21 mouse cellular contexts compared by ENCODE assay signal in genomic region chr11:51586411-51586810, GRCm38 (mm10). TPM values are rescaled to one million over a fixed set of nuclear protein-coding genes. Genes with fewer than 3 reads are reported as not detected.
DNase-seq lines count a peak whose midpoint lies in the region; ATAC-seq and TF ChIP-seq lines count a peak whose summit lies in the region.
"Had no signal": no experiment of that assay in that cellular context is flagged by ENCODE, and none has a peak within 500 bp of the region (broad histone marks: within the 10 kb centered on the region; RNA-seq: fewer than 3 reads in every experiment).

No protein-coding gene starts in this region.

- H3K79me2 ChIP-seq in C2C12 (ENCODE audit: control insufficient read depth, insufficient read depth): peaks cover 39% of the 10 kb centered on the region

- no peak for TF ChIP-seq CTCF in C2C12 (IDR thresholded peaks at IDR 0.05; ENCODE audit: control insufficient read depth, insufficient read depth, insufficient read length)
- TF ChIP-seq CTCF in intestine, postnatal 0 days (IDR thresholded peaks at IDR 0.05; ENCODE audit: low read depth): no peak

- peak overlapping the region; percentile 80; the same call in 1 of the 2 replicates for H3K4me2 ChIP-seq in kidney, embryonic 15.5 days
- H3K4me2 ChIP-seq in intestine, postnatal 0 days (replicated peaks; ENCODE audit: low read depth): no peak overlapping the region

- H3K27ac ChIP-seq in kidney, embryonic 15.5 days: 0 out of 2 replicates have a peak overlapping the region, but pooled peaks have one; percentile 97
- peak overlapping the region; percentile 15; the same call in 1 of the 2 replicates for H3K27ac ChIP-seq in intestine, postnatal 0 days (ENCODE audit: low read depth, low read length)
- H3K27ac ChIP-seq: embryonic facial prominence, embryonic 15.5 days; macrophage had no signal

- H3K79me3 ChIP-seq in C2C12 (ENCODE audit: low read depth): peaks cover 11% of the 10 kb centered on the region

- H3K27me3 ChIP-seq in erythroblast, embryonic 14.5 days (ENCODE audit: control insufficient read depth): no peaks in the 10 kb centered on the region
- no peaks in the 10 kb centered on the region for H3K27me3 ChIP-seq in kidney, embryonic 15.5 days
- H3K27me3 ChIP-seq in C2C12 (ENCODE audit: control insufficient read depth, insufficient read depth, insufficient read length): no peaks in the 10 kb centered on the region
- H3K27me3 ChIP-seq in intestine, postnatal 0 days (replicated peaks; ENCODE audit: control insufficient read depth, insufficient read depth, low read length): no peaks in the 10 kb centered on the region
- H3K27me3 ChIP-seq: embryonic facial prominence, embryonic 15.5 days; hindbrain, embryonic 13.5 days; Patski had no signal

- H3K9ac ChIP-seq in kidney, embryonic 15.5 days: no peak overlapping the region
- H3K9ac ChIP-seq in intestine, postnatal 0 days (ENCODE audit: low read depth, low read length): no peak overlapping the region
- H3K9ac ChIP-seq: embryonic facial prominence, embryonic 15.5 days; hindbrain, embryonic 13.5 days had no signal

- H3K4me3 ChIP-seq in erythroblast, embryonic 14.5 days (replicated peaks): peak overlapping the region; percentile 3
- H3K4me3 ChIP-seq in kidney, embryonic 15.5 days (replicated peaks): no peak overlapping the region
- no peak overlapping the region for H3K4me3 ChIP-seq in C2C12 (ENCODE audit: insufficient read depth, poor library complexity, severe bottlenecking)
- no peak overlapping the region for H3K4me3 ChIP-seq in intestine, postnatal 0 days (ENCODE audit: low read depth, low read length)

- DNase-seq in kidney, postnatal 25 days: no peak
- no peak for DNase-seq in layer of hippocampus, postnatal 36 days
- DNase-seq in urinary bladder, postnatal 10 days (ENCODE audit: low spot score): no peak
- DNase-seq: adrenal gland, postnatal 25 days; cerebellum, adult 8-10 months; embryo, embryonic 11 days; gastrocnemius, postnatal 14 days; left cerebral cortex, postnatal 4 days; lung, embryonic 14.5 days; midbrain, embryonic 14.5 days; thymus, adult 2 months had no signal

- WGBS in kidney, embryonic 15.5 days: 92% methylated on average over 13 of the region's 13 CpGs
- WGBS in intestine, postnatal 0 days: 86% methylated on average over 13 of the region's 13 CpGs

- H3ac ChIP-seq in C2C12 (ENCODE audit: control insufficient read depth, insufficient read length, low read depth): peak overlapping the region; percentile 28

- no peak for ATAC-seq in erythroblast, adult 5-6 weeks (replicated peaks; ENCODE audit: low FRiP score, poor library complexity, severe bottlenecking)
- no peak for ATAC-seq in kidney, embryonic 15.5 days (replicated peaks; ENCODE audit: low FRiP score)
- no peak for ATAC-seq in intestine, postnatal 0 days
- ATAC-seq: activated CD4-positive, CD25-positive, alpha-beta regulatory T cell, adult 4 months; Patski had no signal

- H3K9me3 ChIP-seq in erythroblast, embryonic 14.5 days (ENCODE audit: control insufficient read depth, low read length): no peaks in the 10 kb centered on the region
- no peaks in the 10 kb centered on the region for H3K9me3 ChIP-seq in kidney, embryonic 15.5 days (replicated peaks)
- H3K9me3 ChIP-seq in intestine, postnatal 0 days (ENCODE audit: control insufficient read depth): no peaks in the 10 kb centered on the region
- H3K9me3 ChIP-seq: embryonic facial prominence, embryonic 15.5 days; hindbrain, embryonic 13.5 days had no signal

- H3K4me1 ChIP-seq in erythroblast, embryonic 14.5 days (ENCODE audit: control insufficient read depth): peaks cover 49% of the 10 kb centered on the region
- H3K4me1 ChIP-seq in kidney, embryonic 15.5 days: peaks cover 35% of the 10 kb centered on the region
- H3K4me1 ChIP-seq in intestine, postnatal 0 days (replicated peaks; ENCODE audit: control insufficient read depth, insufficient read depth, low read length): peaks cover 5% of the 10 kb centered on the region; the same call in 1 of the 2 replicates

- peaks cover 59% of the 10 kb centered on the region for H3K36me3 ChIP-seq in erythroblast, embryonic 14.5 days (ENCODE audit: control insufficient read depth)
- peaks cover 57% of the 10 kb centered on the region for H3K36me3 ChIP-seq in kidney, embryonic 15.5 days
- H3K36me3 ChIP-seq in C2C12 (ENCODE audit: control insufficient read depth, insufficient read depth): peaks cover 49% of the 10 kb centered on the region
- peaks cover 30% of the 10 kb centered on the region for H3K36me3 ChIP-seq in intestine, postnatal 0 days (ENCODE audit: control insufficient read depth, insufficient read depth)

TF ChIP-seq in C2C12, 6 proteins besides CTCF, POLR2A, EP300 and RAD21:
- TF ChIP-seq CEBPB (IDR thresholded peaks at IDR 0.05; ENCODE audit: low read depth) (no peak), MYOD1 (IDR thresholded peaks at IDR 0.05; ENCODE audit: control insufficient read depth, insufficient read length, low read depth) (no peak), MYOG (IDR thresholded peaks at IDR 0.05; ENCODE audit: control insufficient read depth, extremely low read depth, insufficient read length) (no peak), MAX (IDR thresholded peaks at IDR 0.05) (no peak), FOSL1 (IDR thresholded peaks at IDR 0.05; ENCODE audit: insufficient read depth, low read length, poor library complexity, severe bottlenecking) (no peak), USF1 (IDR thresholded peaks at IDR 0.05; ENCODE audit: low read depth) (no peak)
TF ChIP-seq in C2C12: peak in this region for 0.

RNA-seq across cellular contexts. Expression of gene Phykpl, which starts 1.9 kb away (rescaled TPM):
- polyA plus RNA-seq in erythroblast, embryonic 14.5 days (2012): 0.62 and 0.69 TPM in 2 replicates
- total RNA-seq in erythroblast, adult 5-6 weeks (2015; ENCODE audit: low replicate concordance): 1.3 and 2.1 TPM in 2 replicates
- 3.1 and 5.2 TPM in 2 replicates for total RNA-seq in erythroblast, adult 5-6 weeks (2017; ENCODE audit: low replicate concordance)
- 22.2 and 23.1 TPM in 2 replicates for polyA plus RNA-seq in kidney, embryonic 15.5 days (2015; fragmentation: Nextera tagmentation; extraction: Ambion mirVana)
- polyA plus RNA-seq in C2C12 (2012; fragmentation: generic; extraction: Trizol): 7.7 TPM
- 22.7 and 24.2 TPM in 2 replicates for polyA plus RNA-seq in intestine, postnatal 0 days (2015; fragmentation: Nextera tagmentation; extraction: Ambion mirVana)
- total RNA-seq in layer of hippocampus, postnatal 36 days (2021): 1 to 10 TPM; 7.9 to 9.5 TPM

RNA-seq across cellular contexts. Expression of gene Hnrnpab, which starts 20.2 kb away (rescaled TPM):
- 59.0 and 82.9 TPM in 2 replicates for polyA plus RNA-seq in erythroblast, embryonic 14.5 days (2012)
- total RNA-seq in erythroblast, adult 5-6 weeks (2015; ENCODE audit: low replicate concordance): 140 and 157 TPM in 2 replicates
- total RNA-seq in erythroblast, adult 5-6 weeks (2017; ENCODE audit: low replicate concordance): 174 and 180 TPM in 2 replicates
- 443 and 447 TPM in 2 replicates for polyA plus RNA-seq in kidney, embryonic 15.5 days (2015; fragmentation: Nextera tagmentation; extraction: Ambion mirVana)
- 749 TPM for polyA plus RNA-seq in C2C12 (2012; fragmentation: generic; extraction: Trizol)
- 181 and 191 TPM in 2 replicates for polyA plus RNA-seq in intestine, postnatal 0 days (2015; fragmentation: Nextera tagmentation; extraction: Ambion mirVana)
- 100 to 1,000 TPM; 147 to 154 TPM for total RNA-seq in layer of hippocampus, postnatal 36 days (2021)

RNA-seq across cellular contexts. Expression of gene Nhp2, which starts 33.1 kb away (rescaled TPM):
- 7.4 and 8.9 TPM in 2 replicates for polyA plus RNA-seq in erythroblast, embryonic 14.5 days (2012)
- 7.5 and 27.6 TPM in 2 replicates for total RNA-seq in erythroblast, adult 5-6 weeks (2015; ENCODE audit: low replicate concordance)
- total RNA-seq in erythroblast, adult 5-6 weeks (2017; ENCODE audit: low replicate concordance): 19.2 and 23.3 TPM in 2 replicates
- 163 and 169 TPM in 2 replicates for polyA plus RNA-seq in kidney, embryonic 15.5 days (2015; fragmentation: Nextera tagmentation; extraction: Ambion mirVana)
- 378 TPM for polyA plus RNA-seq in C2C12 (2012; fragmentation: generic; extraction: Trizol)
- 98.2 and 101 TPM in 2 replicates for polyA plus RNA-seq in intestine, postnatal 0 days (2015; fragmentation: Nextera tagmentation; extraction: Ambion mirVana)
- 10 to 100 TPM; 41.8 to 45.5 TPM for total RNA-seq in layer of hippocampus, postnatal 36 days (2021)

RNA-seq across cellular contexts. Expression of gene Rmnd5b, which starts 49.3 kb away (rescaled TPM):
- polyA plus RNA-seq in erythroblast, embryonic 14.5 days (2012): 1.4 and 1.5 TPM in 2 replicates
- 17.3 and 18.6 TPM in 2 replicates for total RNA-seq in erythroblast, adult 5-6 weeks (2015; ENCODE audit: low replicate concordance)
- total RNA-seq in erythroblast, adult 5-6 weeks (2017; ENCODE audit: low replicate concordance): 3.6 and 3.9 TPM in 2 replicates
- 43.1 and 44.0 TPM in 2 replicates for polyA plus RNA-seq in kidney, embryonic 15.5 days (2015; fragmentation: Nextera tagmentation; extraction: Ambion mirVana)
- polyA plus RNA-seq in C2C12 (2012; fragmentation: generic; extraction: Trizol): 27.4 TPM
- 32.4 and 34.2 TPM in 2 replicates for polyA plus RNA-seq in intestine, postnatal 0 days (2015; fragmentation: Nextera tagmentation; extraction: Ambion mirVana)
- 10 to 100 TPM; 60.0 to 62.6 TPM for total RNA-seq in layer of hippocampus, postnatal 36 days (2021)

Comparison
In these comparisons a context has a peak if more than half of its experiments do, and no peak if none do; other contexts are left out.
1. RNA of gene Nhp2, which starts 33.1 kb away (polyA plus RNA-seq): 378 TPM in C2C12 (single experiment), 163 to 169 TPM in kidney, embryonic 15.5 days and 98.2 to 101 TPM in intestine, postnatal 0 days; 7.4 to 8.9 TPM in erythroblast, embryonic 14.5 days; every median in the first group is over 10 times any median in the second.